Mouse (Mus musculus) heart, embryonic 10.5 days (tissue): ENCODE results near the gene Nid1. TPM values are rescaled to one million over a fixed set of nuclear protein-coding genes. Genes with fewer than 3 reads are reported as not detected.
"Not testable (repeated sequence)": the region's sequence is repeated elsewhere in the genome, so short reads cannot be mapped to it uniquely, and the experiment has no call there.

ENCODE experiments used
- DNase-seq: peaks from one replicate; pipeline ENCODE4 v3.0.0-alpha.2; 2017; ENCODE audit warnings: low spot score
- H3K27ac ChIP-seq: fragments of 300-500 bp; sonication (generic); 2 replicates; pipeline ENCODE4 v1.5.1; 2016; ENCODE audit warnings: mild to moderate bottlenecking
- H3K27me3 ChIP-seq: fragments of 300-500 bp; sonication (generic); 2 replicates; pipeline ENCODE4 v1.6.1; 2016; ENCODE audit warnings: mild to moderate bottlenecking; ENCODE audit not compliant: poor library complexity, insufficient read depth, severe bottlenecking
- H3K36me3 ChIP-seq: fragments of 300-500 bp; sonication (generic); 2 replicates; pipeline ENCODE4 v1.6.1; 2016; ENCODE audit warnings: mild to moderate bottlenecking, moderate library complexity
- H3K4me1 ChIP-seq: fragments of 300-500 bp; sonication (generic); 2 replicates; pipeline ENCODE4 v1.6.1; 2016; ENCODE audit warnings: mild to moderate bottlenecking
- H3K4me3 ChIP-seq: fragments of 300-500 bp; sonication (generic); 2 replicates; pipeline ENCODE4 v1.5.1; 2016; ENCODE audit warnings: mild to moderate bottlenecking, moderate library complexity
- H3K9me3 ChIP-seq: fragments of 300-500 bp; sonication (generic); 2 replicates; pipeline ENCODE4 v1.6.1; 2016; ENCODE audit warnings: mild to moderate bottlenecking, moderate library complexity
- WGBS: fragments of 180-500 bp; shearing (Covaris S2); methylation state at CpG from one replicate; pipeline ENCODE4 v1.1.7; 2016; 5-methylcytosine and 5-hydroxymethylcytosine counted together
- polyA plus RNA-seq: library from polyadenylated mRNA; unstranded; fragments of >200 nt; fragmentation: Nextera tagmentation; extraction: Ambion mirVana; gene quantifications from 2 replicates; pipeline ENCODE4 v1.2.1, GENCODE M21; 2016

Nid1 gene
- polyA plus RNA-seq, 1 experiment from 2014 or later = 64.5 TPM

DNA sequence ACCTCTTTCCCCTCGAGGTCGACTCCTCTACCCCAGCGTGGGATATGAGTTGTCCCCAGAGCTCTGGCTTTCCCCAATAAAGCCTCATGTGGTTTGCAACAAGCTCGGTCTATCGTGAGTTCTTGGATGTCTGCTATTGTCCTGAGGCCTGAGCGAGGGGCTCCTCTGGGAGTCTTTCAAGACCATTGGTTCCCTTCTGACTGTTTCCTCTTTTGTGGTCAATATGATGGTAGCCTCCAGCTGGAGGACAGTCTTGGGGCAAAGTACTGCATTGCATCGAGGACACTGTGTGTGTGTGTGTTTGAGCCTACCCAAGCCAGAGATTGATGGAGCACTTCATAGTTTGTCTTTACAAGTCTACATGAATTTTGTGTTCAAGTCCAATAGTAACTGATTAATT is 80.8 kb downstream of the Nid1 start:
- no peak for DNase-seq
- H3K27ac ChIP-seq = no peak overlapping the region
- H3K4me3 ChIP-seq = no peak overlapping the region
- no peaks in the 10 kb centered on the region for H3K4me1 ChIP-seq
- H3K36me3 ChIP-seq = no peaks in the 10 kb centered on the region
- WGBS = 82% methylated on average over 7 of the region's 7 CpGs
- H3K27me3 ChIP-seq = no peaks in the 10 kb centered on the region
- no peaks in the 10 kb centered on the region for H3K9me3 ChIP-seq

DNA sequence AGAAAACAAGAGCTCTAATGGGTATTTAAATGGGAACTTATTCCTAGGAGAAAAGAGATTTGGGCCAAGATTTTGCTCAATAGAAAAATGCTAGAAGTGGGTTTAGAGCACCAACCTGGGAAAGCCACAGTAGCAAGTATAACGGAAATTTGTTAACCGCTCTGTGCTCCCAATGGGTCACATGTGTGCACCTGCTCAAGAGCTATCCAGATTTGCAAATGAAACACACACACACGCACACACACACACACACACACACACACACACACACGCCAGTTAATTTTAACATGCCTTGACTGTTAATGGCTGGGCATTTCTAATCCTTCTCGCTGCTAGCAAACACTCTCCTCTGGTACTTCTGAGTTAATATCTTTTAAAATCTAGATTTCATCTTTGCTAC is 83.1 kb downstream of the Nid1 start:
- DNase-seq = no peak
- Histone ChIP-seq H3K4me1 (peaks cover 13% of the 10 kb centered on the region), H3K27me3 (no peaks in the 10 kb centered on the region), H3K4me3 (no peak overlapping the region), H3K9me3 (no peaks in the 10 kb centered on the region), H3K27ac (no peak overlapping the region), H3K36me3 (no peaks in the 10 kb centered on the region)
- 89% methylated on average over 5 of the region's 5 CpGs for WGBS

DNA sequence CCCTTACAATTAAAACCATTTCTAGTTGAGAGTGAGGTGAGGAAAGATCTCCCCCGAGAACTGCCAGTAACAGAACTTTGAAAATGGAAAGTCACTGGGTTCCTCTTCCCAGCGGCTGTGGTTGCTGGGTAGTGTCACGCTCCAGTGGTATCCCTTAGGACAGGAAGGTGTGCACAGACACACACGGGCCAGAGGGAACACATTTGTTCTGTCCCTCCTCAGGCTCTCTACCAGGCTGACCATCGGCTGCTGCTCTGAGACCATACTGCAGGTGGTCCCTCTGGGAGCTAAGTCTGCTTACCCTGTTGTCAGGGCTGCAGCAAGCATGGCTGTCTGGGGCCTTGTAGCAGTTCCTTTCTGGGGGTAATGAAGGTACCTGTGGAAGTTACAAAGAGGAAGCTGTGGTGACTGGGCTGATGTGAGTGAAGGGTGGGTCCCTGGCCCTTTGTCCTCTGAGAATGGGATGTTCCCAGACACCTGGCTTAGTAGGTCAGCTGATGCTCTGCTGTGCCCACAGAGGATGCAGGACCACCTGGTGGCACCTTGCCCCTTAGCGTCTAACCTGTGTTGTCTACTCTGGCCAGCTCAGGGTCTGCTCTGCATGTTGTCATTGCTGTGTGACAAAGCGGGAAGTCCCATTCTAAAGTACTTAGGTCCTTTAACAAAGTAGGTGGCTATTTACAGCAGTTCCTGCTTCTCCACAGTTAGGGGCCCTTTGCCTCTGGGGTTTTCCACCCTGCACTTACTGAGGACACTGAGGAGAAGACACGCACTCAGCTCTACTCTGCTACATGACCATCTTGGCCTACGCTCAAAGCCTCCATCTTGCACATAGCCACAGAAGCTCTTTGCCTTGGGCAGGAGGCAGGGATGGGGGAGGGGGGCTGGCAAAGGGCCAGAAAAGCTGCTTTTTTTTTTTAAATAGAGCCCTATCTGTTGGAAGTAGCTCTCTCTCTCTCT is 86.6 kb downstream of the Nid1 start:
- DNase-seq = no peak
- 71% methylated on average over 9 of the region's 9 CpGs for WGBS
- H3K4me1 ChIP-seq = peaks cover 13% of the 10 kb centered on the region
- no peaks in the 10 kb centered on the region for H3K27me3 ChIP-seq
- H3K27ac ChIP-seq = 0 out of 2 replicates have a peak overlapping the region, but pooled peaks have one; percentile 22
- no peaks in the 10 kb centered on the region for H3K9me3 ChIP-seq
- H3K4me3 ChIP-seq = no peak overlapping the region
- H3K36me3 ChIP-seq = no peaks in the 10 kb centered on the region

DNA sequence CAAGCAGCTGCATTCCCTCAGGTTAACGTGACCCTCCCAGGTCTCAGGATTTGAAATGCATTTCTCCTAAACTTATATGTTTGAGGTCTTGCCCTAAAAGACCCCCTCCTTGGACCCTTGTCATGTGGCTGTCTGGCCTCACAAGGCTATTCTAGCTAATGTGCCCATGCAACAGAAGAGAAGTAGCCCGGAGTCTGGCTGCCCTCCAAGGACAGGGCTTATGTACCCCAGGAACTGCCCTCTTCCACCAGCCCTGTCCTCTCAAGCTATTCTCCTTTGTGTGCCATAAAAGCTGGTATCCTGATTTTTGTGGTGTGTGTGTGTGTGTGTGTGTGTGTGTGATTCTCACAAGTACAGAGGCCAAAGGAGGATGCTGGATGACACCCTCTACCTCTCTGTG is 87.9 kb downstream of the Nid1 start:
- Histone ChIP-seq H3K9me3 (no peaks in the 10 kb centered on the region), H3K36me3 (no peaks in the 10 kb centered on the region), H3K27ac (0 out of 2 replicates have a peak overlapping the region, but pooled peaks have one; percentile 13), H3K4me1 (peaks cover 20% of the 10 kb centered on the region), H3K27me3 (no peaks in the 10 kb centered on the region), H3K4me3 (no peak overlapping the region)
- no peak for DNase-seq
- WGBS = 88% methylated on average over 2 of the region's 2 CpGs

DNA sequence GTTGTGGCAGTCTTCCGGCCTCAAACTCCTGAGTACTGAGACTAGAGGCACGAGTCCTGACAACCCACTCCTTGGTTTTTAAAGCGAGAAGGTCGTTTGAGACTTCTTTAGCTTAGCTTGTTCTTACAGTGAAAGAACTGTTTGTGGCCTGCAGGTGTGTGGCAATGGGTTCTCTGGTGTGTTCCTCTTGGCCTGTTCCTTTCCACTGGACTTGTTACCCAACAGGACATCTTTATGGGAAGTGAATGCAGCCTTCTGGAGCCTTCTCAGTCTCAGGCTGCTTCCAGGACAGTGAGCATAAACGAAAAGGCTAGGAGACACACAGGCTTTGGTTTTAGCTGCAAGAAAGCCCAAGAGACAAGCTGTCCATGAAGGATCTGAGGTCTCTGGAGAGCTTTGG is 88.5 kb downstream of the Nid1 start:
- Histone ChIP-seq H3K4me3 (no peak overlapping the region), H3K27me3 (no peaks in the 10 kb centered on the region), H3K27ac (0 out of 2 replicates have a peak overlapping the region, but pooled peaks have one; percentile 13), H3K9me3 (no peaks in the 10 kb centered on the region), H3K4me1 (peaks cover 21% of the 10 kb centered on the region), H3K36me3 (no peaks in the 10 kb centered on the region)
- no peak for DNase-seq
- WGBS = 79% methylated on average over 5 of the region's 5 CpGs

DNA sequence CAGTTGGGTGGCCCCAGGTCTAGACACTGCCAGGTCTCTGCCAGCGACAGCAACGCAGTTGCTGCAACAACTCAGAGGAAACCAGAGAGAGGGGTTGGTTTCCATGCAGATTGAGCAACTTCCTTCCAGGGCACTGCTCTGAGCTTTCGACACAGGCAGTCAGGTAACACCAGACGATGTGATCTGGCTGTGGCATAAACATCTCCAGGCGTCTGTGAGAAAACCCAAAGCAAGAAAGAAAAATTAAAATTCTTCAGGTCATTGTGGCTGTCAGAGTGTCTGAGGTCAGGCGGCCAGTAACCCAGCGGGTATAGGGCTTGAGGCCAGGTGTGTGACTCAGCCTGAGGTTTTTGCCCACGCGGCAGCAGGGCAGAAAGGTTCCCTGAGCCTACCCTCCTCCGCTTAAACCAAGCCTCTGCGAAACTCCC is 91.8 kb downstream of the Nid1 start:
- no peak overlapping the region for H3K4me3 ChIP-seq
- H3K27ac ChIP-seq = no peak overlapping the region
- H3K9me3 ChIP-seq = no peaks in the 10 kb centered on the region
- H3K36me3 ChIP-seq = no peaks in the 10 kb centered on the region
- DNase-seq = no peak
- no peaks in the 10 kb centered on the region for H3K27me3 ChIP-seq
- H3K4me1 ChIP-seq = peaks cover 35% of the 10 kb centered on the region
- 52% methylated on average over 11 of the region's 11 CpGs for WGBS

DNA sequence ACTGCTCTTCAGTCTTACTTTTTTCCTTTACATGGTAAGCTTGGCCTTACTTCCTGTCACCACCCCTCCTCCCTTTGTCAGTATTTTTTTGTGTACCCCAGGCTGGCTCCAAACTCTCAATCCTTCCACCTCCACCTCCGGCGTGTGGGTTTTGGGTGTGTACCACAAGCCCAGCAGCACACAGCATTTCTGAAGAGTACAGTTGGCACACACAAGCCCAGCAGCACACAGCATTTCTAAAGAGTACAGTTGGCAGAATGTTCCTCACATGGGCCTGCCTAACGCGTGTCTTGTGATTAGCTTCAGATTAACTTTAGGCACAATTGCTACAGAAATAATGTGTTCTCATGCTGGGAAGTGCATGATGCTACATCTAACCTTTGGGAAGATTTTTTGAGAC is 93.6 kb downstream of the Nid1 start:
- Histone ChIP-seq H3K27ac (no peak overlapping the region), H3K36me3 (no peaks in the 10 kb centered on the region), H3K9me3 (no peaks in the 10 kb centered on the region), H3K27me3 (no peaks in the 10 kb centered on the region), H3K4me3 (no peak overlapping the region), H3K4me1 (peaks cover 28% of the 10 kb centered on the region)
- no peak for DNase-seq
- 79% methylated on average over 4 of the region's 4 CpGs for WGBS

DNA sequence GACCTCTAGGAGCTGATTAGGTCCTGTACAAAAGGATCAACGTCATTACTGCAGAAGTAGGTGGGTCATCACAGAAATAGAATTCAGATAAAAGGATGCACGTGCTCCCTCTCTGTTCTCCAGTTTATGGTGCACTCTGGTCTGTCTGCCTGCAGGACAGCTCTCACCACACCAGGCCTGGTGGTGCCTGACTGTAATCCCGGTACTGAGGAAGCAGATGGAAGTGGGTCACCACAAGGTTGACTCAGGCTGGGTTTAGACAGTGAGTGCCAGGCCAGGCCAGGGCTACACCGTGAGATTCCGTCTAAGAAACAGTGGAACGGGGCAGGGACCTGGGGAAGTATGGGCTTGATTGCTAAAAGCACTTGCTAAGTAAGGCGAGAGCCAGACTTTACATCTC is 94.6 kb downstream of the Nid1 start:
- Histone ChIP-seq H3K4me3 (no peak overlapping the region), H3K27me3 (no peaks in the 10 kb centered on the region), H3K9me3 (no peaks in the 10 kb centered on the region), H3K4me1 (peaks cover 28% of the 10 kb centered on the region), H3K27ac (0 out of 2 replicates have a peak overlapping the region, but pooled peaks have one; percentile 4), H3K36me3 (no peaks in the 10 kb centered on the region)
- WGBS = 67% methylated on average over 7 of the region's 7 CpGs
- DNase-seq = no peak

DNA sequence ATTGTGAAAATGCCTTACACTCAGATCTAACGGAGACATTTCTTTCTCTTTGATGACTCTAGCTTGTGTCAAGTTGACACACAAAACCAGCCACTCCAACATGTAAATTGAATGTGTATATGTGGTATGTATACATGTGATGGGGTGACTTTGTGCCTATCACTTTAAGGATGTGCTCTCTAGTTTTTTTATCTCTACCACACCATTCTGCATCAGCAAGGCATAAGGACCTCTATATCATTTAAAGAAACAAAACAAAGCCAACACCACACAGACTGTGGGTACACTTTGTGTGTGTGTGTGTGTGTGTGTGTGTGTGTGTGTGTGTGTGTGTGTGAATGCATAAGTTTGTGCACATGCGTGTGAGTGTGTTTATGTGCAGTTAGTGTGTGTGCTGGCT is 99.2 kb downstream of the Nid1 start:
- 80% methylated on average over 2 of the region's 2 CpGs for WGBS

DNA sequence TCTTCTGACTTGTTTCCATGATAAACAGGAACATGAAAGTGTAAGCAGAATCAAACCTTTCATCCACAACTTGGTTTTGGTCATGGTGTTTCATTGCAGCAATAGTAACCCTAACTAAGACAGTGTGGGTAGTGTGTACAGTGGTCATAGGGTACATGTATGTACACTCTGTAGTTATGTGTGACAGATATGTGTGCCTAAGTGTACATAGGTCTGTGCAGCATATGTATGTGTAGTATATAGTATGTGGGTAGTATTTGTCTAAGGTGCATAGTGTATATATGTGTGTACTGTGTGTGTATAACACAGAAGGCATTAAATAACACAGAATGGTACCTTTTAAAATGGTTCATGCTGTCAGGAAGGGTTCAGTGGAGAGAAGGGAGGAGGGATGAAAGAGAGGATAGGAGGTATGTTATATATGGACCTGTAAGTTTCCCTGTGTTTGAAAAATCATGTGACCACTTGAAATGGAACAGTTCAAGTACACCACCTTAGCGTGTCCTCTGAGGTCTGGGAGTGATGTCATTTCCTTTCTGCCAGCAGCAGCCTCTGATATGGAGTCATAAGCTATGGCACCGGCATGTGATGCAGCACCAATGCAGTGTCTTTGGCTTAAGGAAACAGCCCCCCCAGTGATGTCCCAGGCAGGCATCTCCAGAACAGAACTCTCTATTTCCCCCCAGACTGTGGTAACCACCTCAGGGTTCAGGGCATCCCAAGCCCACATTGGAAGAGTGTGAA is 100.1 kb downstream of the Nid1 start:
- Histone ChIP-seq H3K27ac (no peak overlapping the region; the same call in 1 of the 2 replicates), H3K4me3 (no peak overlapping the region), H3K4me1 (peaks cover 14% of the 10 kb centered on the region), H3K36me3 (no peaks in the 10 kb centered on the region), H3K9me3 (no peaks in the 10 kb centered on the region), H3K27me3 (no peaks in the 10 kb centered on the region)
- 55% methylated on average over 2 of the region's 2 CpGs for WGBS
- no peak for DNase-seq

More for the DNA sequence above, 99.2 kb downstream of the Nid1 start:
- Histone ChIP-seq H3K4me3 (no peak overlapping the region), H3K36me3 (no peaks in the 10 kb centered on the region), H3K4me1 (peaks cover 23% of the 10 kb centered on the region), H3K27me3 (no peaks in the 10 kb centered on the region), H3K9me3 (no peaks in the 10 kb centered on the region), H3K27ac (no peak overlapping the region)
- DNase-seq = no peak

DNA sequence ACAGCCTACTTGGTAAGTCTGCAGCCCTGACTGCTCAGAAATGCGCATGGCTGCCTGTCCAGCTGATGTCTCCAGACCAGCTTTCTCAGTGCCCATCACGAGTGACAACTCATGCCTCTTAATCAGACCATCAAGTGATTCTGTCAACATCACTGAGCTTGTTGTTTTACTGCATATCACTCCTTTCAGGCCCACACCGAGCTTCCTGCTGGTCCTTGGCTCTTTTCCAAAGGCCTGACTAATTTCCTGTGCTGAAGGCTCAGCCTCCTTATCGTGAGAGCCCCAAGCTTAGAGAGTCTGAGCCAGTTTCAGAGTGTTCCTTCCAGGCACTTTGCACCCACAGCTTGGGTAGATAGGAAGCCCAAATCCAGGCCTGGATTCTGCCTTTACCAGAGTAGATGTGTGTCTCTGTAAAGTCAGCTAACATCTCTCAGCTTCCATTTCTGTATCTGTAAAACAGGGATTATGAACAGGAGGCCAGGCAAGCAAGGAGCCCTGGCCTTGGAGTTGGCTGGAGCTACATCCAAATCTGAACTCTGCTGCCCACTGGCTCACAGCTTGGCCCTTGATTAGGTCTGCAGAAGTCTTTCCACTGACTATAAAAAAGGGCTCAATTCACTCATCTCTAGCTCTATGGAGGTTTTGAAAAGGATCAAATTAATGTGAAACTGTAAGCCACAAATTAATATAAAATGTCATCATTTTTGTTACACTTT is 101.4 kb downstream of the Nid1 start:
- H3K27me3 ChIP-seq = no peaks in the 10 kb centered on the region
- no peaks in the 10 kb centered on the region for H3K36me3 ChIP-seq
- H3K9me3 ChIP-seq = no peaks in the 10 kb centered on the region
- DNase-seq = peak; percentile 87
- H3K4me1 ChIP-seq = peaks cover 11% of the 10 kb centered on the region
- 13% methylated on average over 4 of the region's 4 CpGs for WGBS
- H3K27ac ChIP-seq = peak overlapping the region; percentile 64
- no peak overlapping the region for H3K4me3 ChIP-seq

DNA sequence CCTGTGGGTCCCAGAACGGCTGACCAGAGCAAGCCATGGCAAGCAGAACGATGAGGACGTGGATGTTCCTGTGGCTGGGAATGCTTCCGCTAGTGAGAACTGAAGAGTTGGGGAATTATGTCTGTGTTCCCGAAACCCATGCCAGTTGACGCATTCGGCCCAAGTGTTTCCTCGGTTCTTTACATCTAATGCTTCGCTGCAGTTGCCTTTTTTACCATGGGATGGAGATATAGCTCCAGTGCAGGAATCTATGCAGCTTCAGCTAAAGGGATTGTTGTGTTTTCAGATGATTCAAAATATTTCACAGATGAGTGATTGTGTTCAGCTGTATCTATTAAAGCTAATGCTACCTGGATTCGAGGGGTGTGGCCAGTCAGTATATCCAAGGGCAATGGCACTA is 105.7 kb downstream of the Nid1 start:
- H3K9me3 ChIP-seq, H3K36me3 ChIP-seq, H3K27me3 ChIP-seq, H3K27ac ChIP-seq, DNase-seq, H3K4me3 ChIP-seq: not testable (repeated sequence)
- peaks cover 20% of the 10 kb centered on the region for H3K4me1 ChIP-seq
- 92% methylated on average over 10 of the region's 10 CpGs for WGBS
